Mouse (Mus musculus) lung, postnatal 10 days (tissue): ENCODE results near the gene Foxo4.

Source experiments
- DNase-seq: peaks from one replicate; pipeline ENCODE4 v3.0.0; 2021

The Foxo4 gene

DNA sequence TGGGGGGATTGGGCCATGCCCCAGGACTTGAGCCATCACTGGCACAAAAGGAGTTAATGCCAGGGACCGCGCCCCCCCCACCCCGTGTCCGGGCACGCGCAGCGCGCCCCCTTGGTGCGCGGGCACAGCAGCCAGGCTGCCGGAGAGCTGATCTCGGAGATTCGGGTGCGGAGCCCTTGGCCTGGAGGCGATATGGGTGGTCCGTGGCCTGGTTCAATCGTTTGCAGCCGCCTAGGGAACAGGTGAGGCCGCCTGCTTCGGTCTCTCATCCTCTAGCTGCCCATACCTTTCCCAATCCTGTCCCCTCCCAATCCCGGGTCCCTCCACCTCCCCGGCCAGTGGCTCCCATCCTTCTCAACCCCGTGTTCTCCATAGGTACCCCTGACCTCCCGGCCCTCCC lies 44.7 kb downstream of the Foxo4 start, which contains the start of gene Nlgn3:
Gene Nlgn3, plus strand, starts transcription at position 114 of the 400 bp plus-strand sequence.
- peak; percentile 3 for DNase-seq

DNA sequence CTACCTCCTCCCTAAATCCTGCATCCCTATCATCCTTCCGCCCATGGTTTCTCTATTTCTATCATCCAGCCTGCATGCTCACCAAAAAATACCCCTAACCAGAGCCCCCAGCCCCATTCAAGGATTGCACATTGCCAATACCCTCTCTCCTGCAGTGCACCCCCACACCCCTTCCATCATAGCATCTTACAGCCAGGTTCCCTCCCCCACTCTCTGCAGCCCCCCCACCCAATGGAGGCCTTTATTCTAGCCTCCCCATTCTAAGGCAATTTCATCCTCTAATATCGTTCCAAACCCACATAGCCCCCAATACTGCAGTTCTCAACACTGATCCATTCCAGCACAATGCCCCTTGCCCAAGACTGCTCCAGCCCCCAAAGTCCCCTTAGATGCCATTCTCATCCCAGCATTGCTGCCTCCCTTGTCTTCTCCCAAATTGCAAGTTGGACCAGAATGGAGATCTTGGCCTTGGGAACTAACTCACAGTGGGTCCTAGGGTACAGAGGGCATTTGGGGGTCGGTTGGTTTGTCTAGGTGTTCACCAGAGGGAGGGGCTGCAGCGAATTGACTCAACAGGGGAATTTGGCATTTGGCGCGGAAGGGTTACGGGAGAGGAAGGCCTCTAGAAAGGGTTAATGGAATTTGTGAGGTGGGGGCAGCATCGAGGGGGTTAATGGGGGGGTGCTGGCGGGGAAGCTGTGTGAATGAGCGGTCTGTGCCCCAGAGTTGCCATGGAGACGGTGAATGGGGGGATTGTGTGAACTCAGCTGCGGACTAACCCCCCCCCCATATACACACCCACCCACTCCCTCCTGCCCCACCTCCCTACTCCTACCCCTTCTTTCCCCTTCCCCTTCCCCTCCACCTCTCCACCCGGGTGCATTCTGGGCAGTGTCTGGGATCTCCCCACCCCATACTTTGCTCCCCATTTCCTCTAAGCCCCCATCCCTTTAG lies 45.4 kb downstream of the Foxo4 start:
- peak; percentile 4 for DNase-seq

DNA sequence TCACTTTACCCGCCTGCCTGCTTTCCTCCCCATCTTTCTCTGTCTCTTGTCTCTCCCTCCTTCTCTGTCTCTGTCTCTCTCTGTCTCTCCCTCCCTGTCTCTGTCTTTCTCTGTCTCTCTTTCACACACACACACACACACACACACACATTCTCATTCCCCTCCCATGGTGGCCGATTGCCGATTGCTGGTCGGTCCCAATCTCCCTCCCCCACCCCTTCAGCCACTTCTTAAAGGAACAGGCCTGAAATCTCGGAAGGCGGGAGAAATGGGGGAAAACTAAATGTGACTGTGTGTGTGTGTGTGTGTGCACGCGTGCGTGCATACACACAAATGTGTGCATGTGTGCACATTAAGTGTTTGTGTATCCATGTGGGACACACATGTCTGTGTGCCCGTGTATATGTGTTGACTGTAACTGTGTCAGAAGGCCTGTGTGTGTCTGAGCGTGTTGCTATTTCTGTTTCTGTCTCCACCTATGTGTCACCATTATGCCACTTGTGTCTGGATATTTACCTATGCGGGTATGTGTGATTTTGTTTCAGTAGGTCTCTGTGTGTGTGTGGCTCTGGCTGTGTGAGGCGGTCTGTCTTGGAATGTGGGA lies 46.2 kb downstream of the Foxo4 start:
- peak; percentile 22 for DNase-seq

DNA sequence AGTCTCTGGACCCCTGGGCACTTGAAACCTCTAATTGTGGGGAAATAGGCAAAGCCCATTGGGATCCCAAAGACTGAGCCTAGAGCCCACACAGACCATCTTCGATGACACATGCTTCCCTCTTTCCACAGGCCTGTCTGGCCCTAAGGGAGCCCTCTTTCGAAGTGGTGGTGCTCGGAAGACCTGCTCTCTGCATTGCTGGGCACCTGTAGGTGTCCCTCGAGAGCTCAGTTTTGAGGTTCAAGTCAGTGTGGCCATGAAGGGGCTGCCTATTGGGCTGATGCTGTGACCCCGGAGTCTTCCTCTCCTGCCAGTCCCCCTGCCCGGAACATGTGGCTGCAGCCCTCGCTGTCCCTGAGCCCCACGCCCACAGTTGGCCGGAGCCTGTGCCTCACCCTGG lies 47.3 kb downstream of the Foxo4 start:
- no peak for DNase-seq

DNA sequence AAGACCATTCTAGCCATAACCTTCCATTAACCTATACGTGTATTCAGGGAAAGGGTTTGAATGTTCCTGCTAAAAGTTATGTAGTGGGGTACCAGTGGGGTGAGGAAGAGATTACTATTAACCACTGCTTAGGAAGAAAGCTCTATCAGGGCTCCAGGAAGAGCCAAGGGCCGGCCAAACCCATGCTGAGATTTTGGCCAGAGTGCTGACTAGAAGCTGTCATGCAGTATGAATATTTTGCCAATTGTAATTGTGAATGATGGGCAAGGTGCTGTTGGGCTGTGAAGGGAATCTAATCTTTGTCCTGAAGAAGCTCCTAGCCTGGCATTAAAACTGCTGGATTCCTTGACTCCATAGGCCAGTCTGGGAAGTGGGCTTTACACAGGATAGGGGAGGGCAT lies 50.3 kb downstream of the Foxo4 start:
- no peak for DNase-seq

DNA sequence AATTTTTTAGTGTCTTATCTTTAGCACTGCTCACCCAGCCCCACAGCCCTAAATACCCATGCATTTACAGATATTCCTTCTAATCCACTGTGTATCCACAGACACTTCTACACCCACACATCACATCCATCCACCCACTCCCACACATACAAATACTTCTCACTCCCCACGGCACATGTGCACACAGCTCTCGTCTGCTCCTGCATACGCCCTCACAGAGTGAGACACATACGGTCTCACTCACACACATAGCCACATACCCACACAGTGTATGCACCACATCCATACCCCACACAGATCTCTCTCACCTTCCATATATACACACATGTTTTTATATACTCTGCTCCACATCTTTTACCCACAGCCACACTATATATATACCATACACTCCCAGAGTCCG lies 55.0 kb downstream of the Foxo4 start:
- DNase-seq: no peak
